Mouse (Mus musculus): ENCODE results near the gene Sdccag8. TPM values are rescaled to one million over a fixed set of nuclear protein-coding genes. Genes with fewer than 3 reads are reported as not detected.

Gene Sdccag8
- polyA plus RNA-seq, 1 experiment: 5.9 TPM

DNA sequence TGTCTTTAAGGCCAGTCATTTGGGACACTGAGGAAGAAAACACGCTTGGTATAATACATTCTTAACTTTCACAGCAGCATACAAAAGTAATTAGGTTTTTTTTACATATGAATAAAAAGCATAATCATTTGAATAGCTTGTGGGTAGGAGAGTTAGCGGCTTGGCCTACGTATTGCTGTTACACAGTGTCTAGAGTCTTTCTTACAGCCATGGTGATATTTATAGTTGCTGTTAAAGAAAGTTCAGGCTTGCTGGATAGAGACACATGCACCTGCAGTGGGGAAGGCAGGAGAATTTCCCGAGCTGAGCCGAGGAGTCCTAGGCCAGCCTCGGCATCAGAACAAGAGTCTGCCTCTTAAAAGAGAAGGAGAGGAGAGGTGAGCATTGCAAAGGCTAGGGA lies 134.4 kb downstream of the Sdccag8 start:
- H3K9me3 ChIP-seq (replicated peaks; ENCODE audit: control insufficient read depth, insufficient read depth, low read length, poor library complexity, severe bottlenecking): no peaks in the 10 kb centered on the region
- no peak overlapping the region for H3K4me3 ChIP-seq (ENCODE audit: low read depth, low read length)
- H3K27ac ChIP-seq (ENCODE audit: insufficient read depth, low read length): no peak overlapping the region
- no peak overlapping the region for H3K9ac ChIP-seq (ENCODE audit: low read depth, poor library complexity, severe bottlenecking)
- H3K27me3 ChIP-seq (ENCODE audit: control insufficient read depth, insufficient read depth, low read length, poor library complexity, severe bottlenecking): no peaks in the 10 kb centered on the region
- no peak for TF ChIP-seq CTCF (IDR thresholded peaks at IDR 0.05; ENCODE audit: low read depth, low read length)
- no peak for TF ChIP-seq EP300 (IDR thresholded peaks at IDR 0.05; ENCODE audit: insufficient read depth, low read depth, low read length)
- H3K4me1 ChIP-seq (ENCODE audit: control insufficient read depth, insufficient read depth, low read length): no peaks in the 10 kb centered on the region
- H3K36me3 ChIP-seq (ENCODE audit: control insufficient read depth, insufficient read depth, low read length, poor library complexity, severe bottlenecking): no peaks in the 10 kb centered on the region

DNA sequence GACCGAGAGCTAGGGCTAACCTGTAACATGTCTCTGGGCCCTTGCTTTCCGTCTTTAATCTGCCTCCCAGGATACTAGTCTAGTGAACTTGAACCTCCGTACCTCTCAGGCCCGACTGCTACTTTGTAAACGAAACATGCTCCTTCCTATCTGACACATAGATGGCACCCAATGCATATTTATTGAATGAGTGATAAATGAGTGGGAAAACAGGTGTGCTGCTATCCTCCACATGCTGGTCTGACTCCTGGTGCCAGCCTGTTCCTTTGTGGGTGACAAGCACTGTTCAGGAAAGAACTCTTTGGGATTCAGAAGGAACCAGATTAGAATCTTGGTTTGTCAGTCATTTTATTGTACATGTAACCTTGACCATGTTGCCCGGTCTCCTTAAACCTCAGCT lies 134.9 kb downstream of the Sdccag8 start:
- no peaks in the 10 kb centered on the region for H3K36me3 ChIP-seq (ENCODE audit: control insufficient read depth, insufficient read depth, low read length, poor library complexity, severe bottlenecking)
- H3K27ac ChIP-seq (ENCODE audit: insufficient read depth, low read length): no peak overlapping the region
- no peaks in the 10 kb centered on the region for H3K27me3 ChIP-seq (ENCODE audit: control insufficient read depth, insufficient read depth, low read length, poor library complexity, severe bottlenecking)
- H3K4me1 ChIP-seq (ENCODE audit: control insufficient read depth, insufficient read depth, low read length): no peaks in the 10 kb centered on the region
- H3K9ac ChIP-seq (ENCODE audit: low read depth, poor library complexity, severe bottlenecking): no peak overlapping the region
- no peaks in the 10 kb centered on the region for H3K9me3 ChIP-seq (replicated peaks; ENCODE audit: control insufficient read depth, insufficient read depth, low read length, poor library complexity, severe bottlenecking)
- TF ChIP-seq CTCF (IDR thresholded peaks at IDR 0.05; ENCODE audit: low read depth, low read length): no peak
- no peak for TF ChIP-seq POLR2A (IDR thresholded peaks at IDR 0.05; ENCODE audit: insufficient read depth, low read length)
- no peak overlapping the region for H3K4me3 ChIP-seq (ENCODE audit: low read depth, low read length)

DNA sequence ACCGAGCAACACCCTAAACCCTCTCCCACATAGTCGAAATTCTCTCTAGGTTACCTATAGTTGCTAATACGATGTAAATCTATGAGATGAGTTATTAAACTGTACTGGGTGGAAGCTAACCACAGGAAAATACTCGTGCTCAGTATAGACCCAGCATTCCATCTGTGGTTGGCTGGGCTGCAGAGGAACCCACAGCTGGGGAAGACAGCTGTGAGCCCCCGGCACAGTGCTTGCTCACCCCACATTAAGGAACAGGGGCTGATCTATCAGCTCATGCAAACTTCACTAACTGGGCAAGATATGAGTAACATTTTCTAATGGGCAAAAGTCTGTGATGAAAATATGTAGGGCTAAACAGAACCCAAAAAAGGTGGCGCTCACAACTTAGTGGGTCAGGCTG lies 135.6 kb downstream of the Sdccag8 start:
- no peak overlapping the region for H3K9ac ChIP-seq (ENCODE audit: low read depth, poor library complexity, severe bottlenecking)
- no peak for TF ChIP-seq POLR2A (IDR thresholded peaks at IDR 0.05; ENCODE audit: insufficient read depth, low read length)
- TF ChIP-seq CTCF (IDR thresholded peaks at IDR 0.05; ENCODE audit: low read depth, low read length): no peak
- TF ChIP-seq EP300 (IDR thresholded peaks at IDR 0.05; ENCODE audit: insufficient read depth, low read depth, low read length): no peak
- H3K9me3 ChIP-seq (replicated peaks; ENCODE audit: control insufficient read depth, insufficient read depth, low read length, poor library complexity, severe bottlenecking): no peaks in the 10 kb centered on the region
- H3K4me1 ChIP-seq (ENCODE audit: control insufficient read depth, insufficient read depth, low read length): no peaks in the 10 kb centered on the region
- no peaks in the 10 kb centered on the region for H3K27me3 ChIP-seq (ENCODE audit: control insufficient read depth, insufficient read depth, low read length, poor library complexity, severe bottlenecking)
- no peak overlapping the region for H3K27ac ChIP-seq (ENCODE audit: insufficient read depth, low read length)
- no peak overlapping the region for H3K4me3 ChIP-seq (ENCODE audit: low read depth, low read length)
- H3K36me3 ChIP-seq (ENCODE audit: control insufficient read depth, insufficient read depth, low read length, poor library complexity, severe bottlenecking): no peaks in the 10 kb centered on the region

DNA sequence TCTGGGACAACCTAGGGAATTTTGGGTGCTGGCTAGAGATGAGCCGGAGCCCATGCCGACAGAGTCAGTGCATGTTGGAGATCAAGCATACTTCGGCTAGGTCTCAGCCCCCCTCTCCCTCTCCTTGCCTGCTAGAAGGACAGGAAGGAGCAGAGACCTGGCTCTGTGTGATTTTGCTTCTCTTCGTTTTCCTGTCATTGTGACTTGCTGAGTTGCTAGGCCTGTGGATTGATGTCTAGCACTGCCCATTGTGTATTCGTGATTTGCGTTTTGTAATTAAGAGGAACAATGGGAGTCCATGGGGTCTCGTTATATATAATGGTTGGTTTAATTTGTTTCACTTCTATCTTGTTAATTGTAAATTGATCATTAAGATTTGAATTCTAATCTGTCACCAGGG lies 137.4 kb downstream of the Sdccag8 start:
- no peak overlapping the region for H3K4me3 ChIP-seq (ENCODE audit: low read depth, low read length)
- H3K9me3 ChIP-seq (replicated peaks; ENCODE audit: control insufficient read depth, insufficient read depth, low read length, poor library complexity, severe bottlenecking): no peaks in the 10 kb centered on the region
- no peak overlapping the region for H3K9ac ChIP-seq (ENCODE audit: low read depth, poor library complexity, severe bottlenecking)
- H3K27ac ChIP-seq (ENCODE audit: insufficient read depth, low read length): no peak overlapping the region
- TF ChIP-seq CTCF (IDR thresholded peaks at IDR 0.05; ENCODE audit: low read depth, low read length): no peak
- TF ChIP-seq EP300 (IDR thresholded peaks at IDR 0.05; ENCODE audit: insufficient read depth, low read depth, low read length): no peak
- TF ChIP-seq POLR2A (IDR thresholded peaks at IDR 0.05; ENCODE audit: insufficient read depth, low read length): no peak
- peaks cover 2% of the 10 kb centered on the region for H3K4me1 ChIP-seq (ENCODE audit: control insufficient read depth, insufficient read depth, low read length)
- no peaks in the 10 kb centered on the region for H3K36me3 ChIP-seq (ENCODE audit: control insufficient read depth, insufficient read depth, low read length, poor library complexity, severe bottlenecking)
- H3K27me3 ChIP-seq (ENCODE audit: control insufficient read depth, insufficient read depth, low read length, poor library complexity, severe bottlenecking): no peaks in the 10 kb centered on the region

DNA sequence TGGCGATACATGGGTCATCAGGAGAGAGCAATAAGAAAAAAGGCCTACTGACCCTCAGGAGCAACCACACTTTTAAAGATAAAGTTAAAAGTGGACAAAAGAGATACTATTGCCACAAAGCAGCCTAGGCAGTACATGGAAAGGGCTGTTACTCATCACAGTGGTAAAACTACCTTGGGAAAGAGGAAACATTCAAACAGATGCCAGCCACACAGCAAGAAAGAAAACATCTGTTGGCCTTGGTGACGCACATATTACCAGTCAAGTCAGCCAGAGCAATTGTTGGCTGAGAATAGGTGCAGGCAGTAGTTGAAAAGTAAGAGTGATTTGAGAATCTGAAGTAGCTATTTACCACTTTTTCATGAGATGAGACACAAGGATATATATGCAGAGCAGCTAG lies 143.9 kb downstream of the Sdccag8 start:
- H3K4me1 ChIP-seq (ENCODE audit: control insufficient read depth, insufficient read depth, low read length): peaks cover 2% of the 10 kb centered on the region
- no peaks in the 10 kb centered on the region for H3K9me3 ChIP-seq (replicated peaks; ENCODE audit: control insufficient read depth, insufficient read depth, low read length, poor library complexity, severe bottlenecking)
- H3K27ac ChIP-seq (ENCODE audit: insufficient read depth, low read length): no peak overlapping the region
- no peaks in the 10 kb centered on the region for H3K36me3 ChIP-seq (ENCODE audit: control insufficient read depth, insufficient read depth, low read length, poor library complexity, severe bottlenecking)
- no peak overlapping the region for H3K9ac ChIP-seq (ENCODE audit: low read depth, poor library complexity, severe bottlenecking)
- no peak for TF ChIP-seq CTCF (IDR thresholded peaks at IDR 0.05; ENCODE audit: low read depth, low read length)
- no peak for TF ChIP-seq EP300 (IDR thresholded peaks at IDR 0.05; ENCODE audit: insufficient read depth, low read depth, low read length)
- no peak for TF ChIP-seq POLR2A (IDR thresholded peaks at IDR 0.05; ENCODE audit: insufficient read depth, low read length)
- no peak overlapping the region for H3K4me3 ChIP-seq (ENCODE audit: low read depth, low read length)
- no peaks in the 10 kb centered on the region for H3K27me3 ChIP-seq (ENCODE audit: control insufficient read depth, insufficient read depth, low read length, poor library complexity, severe bottlenecking)

DNA sequence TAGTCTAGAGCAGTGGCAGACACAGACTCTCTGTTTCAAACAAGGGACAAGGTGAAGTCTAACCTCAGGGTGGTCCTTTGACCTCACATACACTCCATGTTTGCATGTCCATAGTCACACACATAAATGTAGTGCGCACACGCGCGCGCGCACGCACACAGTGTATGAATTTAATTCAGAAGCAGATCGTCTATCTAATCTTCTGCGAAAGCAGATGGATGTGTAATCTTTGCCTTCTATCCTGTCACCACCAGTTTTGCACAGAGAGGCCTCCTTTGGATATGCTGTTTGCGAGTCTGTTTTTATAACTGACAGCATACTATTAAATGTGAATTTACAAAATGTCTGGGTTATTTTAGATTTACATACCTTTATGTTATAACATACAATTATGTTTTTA lies 147.3 kb downstream of the Sdccag8 start:
- Histone ChIP-seq H3K9ac (ENCODE audit: low read depth, poor library complexity, severe bottlenecking) (no peak overlapping the region), H3K27ac (ENCODE audit: insufficient read depth, low read length) (no peak overlapping the region), H3K4me3 (ENCODE audit: low read depth, low read length) (no peak overlapping the region), H3K27me3 (ENCODE audit: control insufficient read depth, insufficient read depth, low read length, poor library complexity, severe bottlenecking) (no peaks in the 10 kb centered on the region), H3K9me3 (replicated peaks; ENCODE audit: control insufficient read depth, insufficient read depth, low read length, poor library complexity, severe bottlenecking) (no peaks in the 10 kb centered on the region), H3K36me3 (ENCODE audit: control insufficient read depth, insufficient read depth, low read length, poor library complexity, severe bottlenecking) (no peaks in the 10 kb centered on the region), H3K4me1 (ENCODE audit: control insufficient read depth, insufficient read depth, low read length) (no peaks in the 10 kb centered on the region)
- TF ChIP-seq CTCF (IDR thresholded peaks at IDR 0.05; ENCODE audit: low read depth, low read length): no peak
- no peak for TF ChIP-seq EP300 (IDR thresholded peaks at IDR 0.05; ENCODE audit: insufficient read depth, low read depth, low read length)
- no peak for TF ChIP-seq POLR2A (IDR thresholded peaks at IDR 0.05; ENCODE audit: insufficient read depth, low read length)

Measured in ES-Bruce4 (cell line).